Mouse (Mus musculus) liver, postnatal 0 days (tissue): Measurements from ENCODE around the gene Slc30a1. TPM values are rescaled to one million over a fixed set of nuclear protein-coding genes. Genes with fewer than 3 reads are reported as not detected.
A peak's percentile ranks its signal among the peaks of the same experiment; 100 is the strongest.

Experiments used
- ATAC-seq: fragments of 200-750 bp; cut with Nextera tagmentation; 2 replicates; pipeline ENCODE4 v1.8.0; 2017; ENCODE audit warnings: mild to moderate bottlenecking, moderate library complexity
- DNase-seq: peaks from one replicate; pipeline ENCODE4 v3.0.0-alpha.2; 2016
- H3K27ac ChIP-seq: fragments of 300-500 bp; sonication (generic); 2 replicates; pipeline ENCODE4 v1.5.1; 2014; ENCODE audit warnings: antibody characterized with exemption, moderate library complexity, mild to moderate bottlenecking, low read depth
- H3K27me3 ChIP-seq: fragments of 300-500 bp; sonication (generic); 2 replicates; pipeline ENCODE4 v1.6.1; 2014; ENCODE audit warnings: low read length, control low read depth, mixed read lengths; ENCODE audit not compliant: insufficient read depth
- H3K36me3 ChIP-seq: fragments of 300-500 bp; sonication (generic); replicated peaks from 2 replicates; pipeline ENCODE4 v1.6.1; 2014; ENCODE audit warnings: mild to moderate bottlenecking, control low read depth, low read length, moderate library complexity, mixed read lengths; ENCODE audit not compliant: insufficient read depth
- H3K4me1 ChIP-seq: fragments of 300-500 bp; sonication (generic); 2 replicates; pipeline ENCODE4 v1.6.1; 2014; ENCODE audit warnings: antibody characterized with exemption, mild to moderate bottlenecking, control low read depth; ENCODE audit not compliant: insufficient read depth
- H3K4me2 ChIP-seq: fragments of 300-500 bp; sonication (generic); 2 replicates; pipeline ENCODE4 v1.6.1; 2014; ENCODE audit warnings: low read depth, mild to moderate bottlenecking, low read length, moderate library complexity, mixed read lengths
- H3K4me3 ChIP-seq: fragments of 300-500 bp; sonication (generic); 2 replicates; pipeline ENCODE4 v1.5.1; 2014; ENCODE audit warnings: low read depth, low read length
- H3K9ac ChIP-seq: fragments of 300-500 bp; sonication (generic); replicated peaks from 2 replicates; pipeline ENCODE4 v1.6.1; 2014; ENCODE audit warnings: mild to moderate bottlenecking, moderate library complexity
- H3K9me3 ChIP-seq: fragments of 300-500 bp; sonication (generic); 2 replicates; pipeline ENCODE4 v1.6.1; 2016; ENCODE audit warnings: mild to moderate bottlenecking, control low read depth, low read length, mixed read lengths
- CTCF ChIP-seq: sonication (generic); IDR thresholded peaks from 2 replicates; pipeline ENCODE4 v1.5.1; 2016; ENCODE audit warnings: antibody characterized with exemption, low read depth
- EP300 ChIP-seq: IDR thresholded peaks from 2 replicates; pipeline ENCODE4 v1.6.1; 2016; ENCODE audit warnings: antibody characterized with exemption, low read depth, mild to moderate bottlenecking
- WGBS: fragments of 180-500 bp; shearing (Covaris S2); extraction: QIAGEN DNeasy Blood & Tissue Kit; methylation state at CpG from one replicate; pipeline ENCODE4 v1.1.7; 2014; ENCODE audit not compliant: insufficient replicate concordance; 5-methylcytosine and 5-hydroxymethylcytosine counted together
- polyA plus RNA-seq: library from polyadenylated mRNA; unstranded; fragments of >200 nt; fragmentation: Nextera tagmentation; extraction: Ambion mirVana; gene quantifications from 2 replicates; pipeline ENCODE4 v1.2.1, GENCODE M21; 2015

Slc30a1 gene
- polyA plus RNA-seq, 1 experiment from 2014 or later = 4.3 TPM

DNA sequence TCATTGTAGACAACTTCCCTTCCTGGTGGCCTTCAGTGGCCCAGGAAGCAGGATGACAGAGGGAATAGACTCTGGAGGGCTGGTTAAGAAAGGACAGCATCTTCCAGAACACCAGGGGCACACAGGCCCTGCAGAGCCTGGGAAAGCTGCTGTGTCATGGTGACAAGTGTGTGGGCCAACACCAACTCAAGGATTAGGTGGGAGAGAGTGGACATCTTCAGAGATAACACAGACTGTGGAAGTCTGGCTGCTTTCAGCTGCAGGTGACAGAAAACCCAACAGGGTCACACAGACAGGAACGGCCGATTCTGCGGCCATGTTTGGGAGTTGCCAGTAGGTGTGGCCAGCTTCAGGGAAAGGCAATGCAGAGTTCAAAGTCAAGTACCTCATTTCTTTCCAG lies 26.3 kb upstream of the Slc30a1 start:
- 67% methylated on average over 3 of the region's 3 CpGs for WGBS
- H3K9me3 ChIP-seq = no peaks in the 10 kb centered on the region
- H3K36me3 ChIP-seq = no peaks in the 10 kb centered on the region
- no peak for TF ChIP-seq EP300
- TF ChIP-seq CTCF = no peak
- no peak overlapping the region for H3K4me3 ChIP-seq
- H3K4me2 ChIP-seq = no peak overlapping the region
- DNase-seq (peak; percentile 21), ATAC-seq (peak; percentile 58)
- H3K27ac ChIP-seq = no peak overlapping the region; the same call in 1 of the 2 replicates
- H3K27me3 ChIP-seq = no peaks in the 10 kb centered on the region
- no peak overlapping the region for H3K9ac ChIP-seq
- peaks cover 48% of the 10 kb centered on the region for H3K4me1 ChIP-seq

DNA sequence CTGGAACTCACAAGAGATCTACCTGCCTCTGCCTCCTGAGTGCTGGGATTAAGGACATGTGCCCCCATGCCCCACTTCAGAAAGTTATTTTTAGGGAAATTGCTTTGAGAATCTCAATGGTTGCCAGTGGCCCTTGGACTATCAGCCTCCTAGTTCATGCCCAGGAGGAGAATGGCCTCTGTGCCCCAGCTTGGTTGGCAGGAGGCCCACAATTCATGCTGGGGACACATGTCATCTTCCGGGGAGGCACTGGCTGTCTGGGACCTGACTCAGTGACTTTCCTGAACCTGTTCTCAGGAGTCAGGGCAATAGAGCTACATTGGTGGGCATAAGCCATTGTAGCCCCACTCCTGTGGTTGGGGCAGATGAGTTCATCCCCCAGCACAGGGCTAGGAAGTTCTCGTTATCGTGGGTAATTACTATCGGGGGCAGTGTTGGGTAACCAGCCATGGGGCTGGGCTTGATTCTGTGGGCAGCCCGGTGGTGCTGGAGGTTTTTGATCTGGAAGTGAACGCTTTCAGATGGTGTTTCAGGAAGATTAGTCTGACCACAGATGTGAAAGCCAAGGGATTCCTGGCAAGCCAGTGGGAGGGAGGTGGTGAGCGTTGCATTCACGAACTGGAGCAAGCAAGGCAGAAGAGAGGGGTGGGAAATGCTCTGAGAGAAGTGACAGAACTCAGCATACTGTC lies 25.5 kb upstream of the Slc30a1 start:
- Histone ChIP-seq H3K4me3 (no peak overlapping the region), H3K9ac (no peak overlapping the region), H3K9me3 (no peaks in the 10 kb centered on the region), H3K4me1 (peaks cover 41% of the 10 kb centered on the region), H3K4me2 (peak overlapping the region; percentile 30; the same call in 1 of the 2 replicates), H3K27ac (peak overlapping the region; percentile 16; the same call in 1 of the 2 replicates), H3K36me3 (no peaks in the 10 kb centered on the region), H3K27me3 (no peaks in the 10 kb centered on the region)
- peak; percentile 30 for ATAC-seq
- TF ChIP-seq CTCF = no peak
- no peak for TF ChIP-seq EP300
- WGBS = 34% methylated on average over 8 of the region's 8 CpGs
- peak; percentile 42 for DNase-seq

DNA sequence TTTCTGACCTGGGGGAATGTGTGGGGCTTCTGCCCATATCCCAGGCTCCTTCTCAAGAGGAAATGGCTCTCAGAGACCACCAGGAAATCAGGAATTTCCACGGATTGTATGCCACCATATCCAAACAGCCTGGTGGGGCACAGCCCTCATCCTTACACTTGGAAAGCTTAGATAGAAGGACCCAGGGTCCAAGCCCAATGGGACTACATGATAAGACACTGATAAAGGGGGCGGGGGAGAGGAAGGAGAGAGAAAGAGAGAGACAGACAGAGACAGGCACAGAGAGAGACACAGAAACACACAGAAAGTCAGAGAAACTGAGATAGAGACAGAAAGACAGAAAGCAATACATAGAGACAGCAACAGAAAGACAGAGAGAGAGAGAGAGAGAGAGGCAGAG lies 24.9 kb upstream of the Slc30a1 start:
- Histone ChIP-seq H3K9me3 (no peaks in the 10 kb centered on the region), H3K27ac (no peak overlapping the region), H3K9ac (no peak overlapping the region), H3K4me3 (no peak overlapping the region), H3K4me2 (0 out of 2 replicates have a peak overlapping the region, but pooled peaks have one; percentile 30), H3K36me3 (no peaks in the 10 kb centered on the region), H3K4me1 (peaks cover 41% of the 10 kb centered on the region), H3K27me3 (no peaks in the 10 kb centered on the region)
- TF ChIP-seq EP300 (no peak), CTCF (no peak)
- ATAC-seq = no peak
- no peak for DNase-seq
- 34% methylated on average over 2 of the region's 2 CpGs for WGBS

DNA sequence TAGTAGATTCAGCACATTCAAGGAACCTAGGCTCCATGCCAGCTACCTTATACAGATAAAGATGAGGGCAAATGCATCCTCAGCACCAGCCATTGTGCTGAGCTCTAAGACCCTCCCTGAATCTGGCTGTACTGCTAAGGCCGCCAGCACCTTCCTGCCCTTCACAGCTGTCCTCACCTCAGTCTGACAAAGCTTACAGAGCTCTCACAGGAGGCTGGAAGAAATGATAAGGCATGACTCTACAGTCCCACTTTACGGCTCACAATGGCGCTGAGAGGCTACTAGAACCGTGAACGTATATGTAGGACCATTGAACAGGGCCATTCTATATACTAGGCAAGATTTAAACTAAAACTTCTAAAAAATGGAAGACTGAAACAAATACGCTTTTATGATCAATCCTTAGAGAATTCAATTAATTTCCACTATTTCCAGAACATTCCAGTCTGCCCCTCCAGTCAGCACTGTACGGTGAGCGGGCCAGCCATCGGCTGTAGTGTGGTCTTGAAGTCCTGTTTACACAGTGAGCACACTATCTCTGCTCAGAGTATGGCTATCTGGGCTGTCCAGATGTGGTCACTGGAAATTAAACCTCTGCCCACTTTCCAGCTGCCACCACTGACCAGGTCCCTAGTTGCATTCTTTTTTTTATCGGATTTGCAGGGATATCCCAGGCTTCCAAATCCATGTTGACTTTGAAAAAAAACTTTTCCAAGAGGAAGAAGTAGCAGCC lies 23.9 kb upstream of the Slc30a1 start:
- no peaks in the 10 kb centered on the region for H3K27me3 ChIP-seq
- WGBS = 77% methylated on average over 10 of the region's 10 CpGs
- ATAC-seq (peak; percentile 47), DNase-seq (no peak)
- no peak overlapping the region for H3K27ac ChIP-seq
- H3K4me1 ChIP-seq = peaks cover 41% of the 10 kb centered on the region
- no peak overlapping the region for H3K4me3 ChIP-seq
- TF ChIP-seq CTCF = no peak
- TF ChIP-seq EP300 = no peak
- no peaks in the 10 kb centered on the region for H3K9me3 ChIP-seq
- no peak overlapping the region for H3K4me2 ChIP-seq
- no peak overlapping the region for H3K9ac ChIP-seq
- H3K36me3 ChIP-seq = no peaks in the 10 kb centered on the region

DNA sequence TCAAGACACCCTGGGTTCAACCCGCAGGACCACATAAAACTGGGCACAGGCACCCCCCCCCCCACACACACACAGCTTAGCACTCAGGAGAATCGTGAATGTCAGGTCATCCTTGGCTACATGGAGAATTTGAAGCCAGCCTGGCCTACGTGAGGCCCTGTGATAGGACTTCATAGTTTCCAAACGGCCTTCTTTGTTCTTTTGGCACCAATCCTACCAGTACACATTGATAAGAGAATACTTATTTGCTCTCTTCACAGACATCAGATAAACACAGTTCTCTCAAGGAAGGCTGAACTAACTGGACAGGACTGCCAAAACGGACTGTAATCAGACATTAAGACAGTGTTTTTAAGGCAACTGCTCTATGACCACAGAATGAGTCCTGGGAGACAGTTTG lies 22.9 kb upstream of the Slc30a1 start:
- Histone ChIP-seq H3K9ac (no peak overlapping the region), H3K36me3 (no peaks in the 10 kb centered on the region), H3K4me3 (no peak overlapping the region), H3K9me3 (no peaks in the 10 kb centered on the region), H3K4me2 (no peak overlapping the region), H3K4me1 (peaks cover 36% of the 10 kb centered on the region), H3K27me3 (no peaks in the 10 kb centered on the region), H3K27ac (no peak overlapping the region)
- ATAC-seq (no peak), DNase-seq (no peak)
- 34% methylated on average over 5 of the region's 5 CpGs for WGBS
- TF ChIP-seq EP300 (no peak), CTCF (no peak)

DNA sequence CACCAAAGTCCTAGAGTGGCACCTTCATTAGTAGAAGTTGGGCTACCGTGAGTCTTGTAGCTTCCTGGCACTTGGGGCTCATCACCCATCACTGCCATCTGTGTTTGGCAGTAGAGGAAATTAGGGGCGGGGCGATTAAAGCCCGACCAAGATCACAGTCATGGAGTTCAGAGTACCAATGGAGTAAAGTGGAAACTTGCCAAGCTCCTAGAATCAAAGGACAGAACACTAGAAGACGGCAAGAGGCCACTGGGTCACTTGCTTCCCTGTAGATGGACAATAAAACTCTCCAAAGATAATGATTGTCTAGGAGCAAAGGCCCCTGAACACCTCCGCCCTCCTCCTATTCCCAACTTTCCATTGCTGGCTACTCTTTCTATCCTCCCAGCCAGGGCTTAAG lies 14.7 kb upstream of the Slc30a1 start:
- WGBS = 73% methylated on average over 6 of the region's 6 CpGs
- H3K9me3 ChIP-seq = no peaks in the 10 kb centered on the region
- no peak for ATAC-seq
- H3K27ac ChIP-seq = no peak overlapping the region
- no peak for TF ChIP-seq CTCF
- TF ChIP-seq EP300 = no peak
- H3K36me3 ChIP-seq = no peaks in the 10 kb centered on the region
- H3K4me1 ChIP-seq = no peaks in the 10 kb centered on the region
- no peak for DNase-seq
- H3K4me2 ChIP-seq = no peak overlapping the region
- no peaks in the 10 kb centered on the region for H3K27me3 ChIP-seq
- no peak overlapping the region for H3K4me3 ChIP-seq
- no peak overlapping the region for H3K9ac ChIP-seq
